Mouse (Mus musculus) testis, postnatal 10 days (tissue): ENCODE results near the gene Hspg2.
"Not testable (repeated sequence)": the region's sequence is repeated elsewhere in the genome, so short reads cannot be mapped to it uniquely, and the experiment has no call there.

Experiments used
- DNase-seq: peaks from one replicate; pipeline ENCODE4 v3.0.0; 2021; ENCODE audit warnings: low spot score

Hspg2 gene

DNA sequence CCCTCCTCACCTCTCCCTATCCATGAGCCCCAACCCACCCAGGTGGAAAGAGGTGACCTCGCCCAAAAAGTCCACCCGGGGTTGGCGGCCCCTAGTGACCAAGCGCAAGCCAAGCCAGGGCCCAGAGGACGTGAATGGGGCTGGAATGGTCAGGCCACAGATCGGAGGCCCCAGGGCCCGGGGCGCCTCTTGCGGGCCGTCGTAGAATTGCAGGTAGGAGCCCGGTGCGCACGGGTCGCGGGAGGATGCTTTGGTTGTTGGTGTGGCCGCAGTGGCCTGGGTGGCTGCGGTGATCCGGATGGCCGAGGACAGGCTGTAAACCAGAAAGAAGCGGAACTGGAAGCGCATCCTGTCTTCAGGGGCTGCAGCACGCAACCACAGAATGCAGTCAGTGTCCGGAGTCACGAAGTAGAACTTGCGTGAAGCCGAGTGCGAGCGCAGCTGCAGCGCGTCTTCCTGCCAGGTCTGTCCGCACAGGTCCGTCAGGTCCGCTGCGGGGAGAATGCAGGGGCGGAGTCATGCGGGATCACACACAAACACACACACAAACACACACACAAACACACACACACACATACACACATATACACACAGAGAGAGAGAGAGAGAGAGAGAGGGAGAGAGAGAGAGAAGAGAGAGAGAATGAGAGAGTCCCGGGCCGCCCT, 109.7 kb downstream of the Hspg2 start:
- peak; percentile 77 for DNase-seq

DNA sequence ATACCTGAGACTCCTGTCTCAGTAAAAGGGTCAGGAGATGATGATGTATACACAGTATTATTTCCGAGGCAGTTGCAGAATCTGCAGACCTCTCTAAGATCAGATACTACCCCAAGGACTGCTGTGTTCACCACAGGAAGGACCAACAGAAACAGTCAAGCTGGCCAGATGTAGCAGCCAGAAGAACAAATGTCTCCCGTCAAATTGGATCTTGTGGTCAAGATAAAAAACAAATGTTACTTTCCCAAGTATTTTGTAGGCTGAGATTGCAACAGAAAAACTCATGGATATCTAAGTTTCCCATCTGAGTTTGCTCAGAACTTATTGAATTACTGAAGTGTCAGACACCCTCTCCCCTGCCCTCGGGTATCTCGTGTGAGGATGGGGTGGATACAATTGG, 111.2 kb downstream of the Hspg2 start:
- DNase-seq, result no peak

DNA sequence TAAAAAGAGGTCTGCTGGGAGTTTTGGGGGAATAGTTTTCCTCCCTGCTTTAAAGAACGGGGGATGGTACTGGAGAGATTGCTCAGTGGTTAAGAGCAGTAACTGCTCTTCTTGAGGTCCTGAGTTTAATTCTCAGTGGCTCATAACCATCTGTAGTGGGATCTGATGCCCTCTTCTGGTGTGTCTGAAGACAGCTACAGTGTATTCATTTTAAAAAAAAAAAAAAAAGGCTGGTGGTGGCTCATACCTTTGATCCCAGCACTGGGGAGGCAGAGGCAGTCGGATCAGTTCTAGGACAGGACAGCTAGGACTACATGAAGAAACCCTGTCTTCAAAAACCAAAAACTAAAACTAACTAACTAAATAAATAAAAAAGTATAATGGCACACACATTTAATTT, 111.7 kb downstream of the Hspg2 start:
- DNase-seq, result no peak

DNA sequence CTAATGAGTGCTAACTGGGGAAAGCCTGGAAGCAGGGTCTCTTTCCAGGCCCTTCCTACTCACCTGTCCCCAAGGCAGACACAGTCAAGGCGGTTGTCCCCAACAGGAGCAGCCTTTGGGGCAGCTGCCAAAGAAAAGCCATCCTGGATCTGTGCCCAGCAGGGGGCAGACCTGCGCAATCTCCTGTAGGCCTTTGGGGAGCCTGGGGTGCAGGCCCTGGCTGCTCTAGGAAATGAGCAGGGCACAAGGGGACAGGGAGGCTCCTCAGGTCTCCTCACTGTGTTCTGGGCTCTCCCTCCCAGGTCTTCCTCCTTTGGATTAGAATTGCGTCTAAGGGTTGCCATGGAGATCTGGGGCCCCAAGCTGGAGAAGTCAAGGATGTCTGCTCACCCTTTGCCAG, 113.2 kb downstream of the Hspg2 start:
- peak; percentile 71 for DNase-seq

DNA sequence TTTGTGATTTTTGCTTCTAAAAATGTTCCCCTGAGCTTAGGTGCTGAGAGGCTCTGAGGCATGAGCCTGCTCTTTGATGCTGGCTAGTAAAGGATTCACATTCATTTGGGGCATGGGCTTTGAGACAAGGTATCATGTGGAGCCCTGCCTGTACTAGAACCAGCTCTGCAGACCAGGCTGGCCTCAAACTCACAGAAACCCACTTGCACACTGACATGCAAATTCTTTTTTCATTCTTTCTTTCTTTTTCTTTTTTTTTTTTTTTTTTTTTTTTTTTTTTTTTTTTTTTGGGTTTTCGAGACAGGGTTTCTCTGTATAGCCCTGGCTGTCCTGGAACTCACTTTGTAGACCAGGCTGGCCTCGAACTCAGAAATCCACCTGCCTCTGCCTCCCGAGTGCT, 120.5 kb downstream of the Hspg2 start:
- not testable (repeated sequence) for DNase-seq

DNA sequence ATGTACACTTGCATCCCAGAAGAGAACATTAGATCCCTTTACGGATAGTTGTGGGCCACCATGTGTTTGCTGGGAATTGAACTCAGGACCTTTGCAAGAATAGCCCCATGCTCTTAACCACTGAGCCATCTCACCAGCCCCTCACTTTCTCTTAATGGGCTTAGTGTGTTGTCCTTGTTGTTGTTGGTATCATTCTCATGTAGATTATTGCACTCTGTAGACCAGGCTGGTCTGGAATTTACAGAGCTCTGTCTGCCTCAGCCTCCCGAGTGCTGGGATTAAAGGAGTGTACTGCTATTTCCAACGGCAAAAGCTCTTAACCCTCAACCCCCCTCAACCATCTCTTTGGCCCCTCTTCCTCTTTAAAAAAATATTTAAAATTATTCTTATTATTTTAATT, 121.0 kb downstream of the Hspg2 start:
- DNase-seq, result no peak

DNA sequence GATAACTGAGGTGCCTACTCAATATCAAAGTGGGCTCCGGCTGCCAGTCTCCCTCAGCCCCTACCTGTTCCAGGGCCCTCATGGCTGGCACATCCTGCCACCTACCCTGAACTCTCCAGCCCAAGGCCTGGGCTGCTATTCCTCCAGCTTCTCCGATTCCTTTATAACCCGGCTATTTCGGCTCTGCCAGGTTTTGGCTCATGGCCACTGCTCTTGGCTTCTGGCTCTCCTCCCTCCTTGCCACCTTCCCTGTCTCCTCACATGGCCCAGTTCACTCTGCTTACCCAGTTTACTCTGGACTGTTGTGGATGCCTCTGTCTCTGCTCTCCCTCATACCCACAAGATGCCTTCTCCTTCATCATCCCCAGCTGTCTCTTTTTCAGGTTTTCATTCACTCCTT, 122.4 kb downstream of the Hspg2 start:
- DNase-seq, result no peak

- DNase-seq, result peak; percentile 99
Observed at GRCm38 (mm10) chr4:137593601-137594495, 125.3 kb downstream of the Hspg2 start, which contains the start of gene Usp48. Gene Usp48 (plus strand): TSS chr4:137593755.

GRCm38 (mm10) chr4:137594496-137595270, 126.1 kb downstream of the Hspg2 start:
- no peak for DNase-seq

DNA sequence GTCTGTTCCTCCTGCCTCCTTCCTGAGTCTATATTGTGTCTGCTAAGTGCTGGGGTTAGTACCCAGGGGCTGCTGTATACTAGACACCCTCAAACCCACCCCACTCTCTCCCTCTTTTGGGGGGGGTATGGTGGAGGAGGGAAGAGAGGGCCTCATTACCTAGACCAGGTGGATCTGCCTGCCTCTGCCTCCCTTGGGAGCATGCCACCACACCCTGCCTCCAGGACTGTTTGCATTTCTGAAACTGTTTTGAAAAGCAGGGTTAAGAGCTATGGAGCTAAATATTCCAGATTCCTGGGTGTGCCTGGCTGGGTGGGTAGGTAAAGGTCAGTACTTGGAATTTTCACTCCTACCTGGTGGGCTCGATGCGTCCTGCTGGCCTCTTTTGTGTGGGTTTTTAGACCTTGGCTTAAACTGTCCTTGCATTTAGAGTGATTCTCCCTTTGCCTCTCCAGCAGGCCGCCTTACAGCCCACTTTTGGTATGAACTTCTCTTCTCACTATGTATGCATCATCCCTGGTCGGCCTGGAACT, 128.6 kb downstream of the Hspg2 start:
- no peak for DNase-seq

GRCm38 (mm10) chr4:137598577-137598976, 130.0 kb downstream of the Hspg2 start:
- no peak for DNase-seq

GRCm38 (mm10) chr4:137603449-137604171, 135.0 kb downstream of the Hspg2 start:
- no peak for DNase-seq

DNA sequence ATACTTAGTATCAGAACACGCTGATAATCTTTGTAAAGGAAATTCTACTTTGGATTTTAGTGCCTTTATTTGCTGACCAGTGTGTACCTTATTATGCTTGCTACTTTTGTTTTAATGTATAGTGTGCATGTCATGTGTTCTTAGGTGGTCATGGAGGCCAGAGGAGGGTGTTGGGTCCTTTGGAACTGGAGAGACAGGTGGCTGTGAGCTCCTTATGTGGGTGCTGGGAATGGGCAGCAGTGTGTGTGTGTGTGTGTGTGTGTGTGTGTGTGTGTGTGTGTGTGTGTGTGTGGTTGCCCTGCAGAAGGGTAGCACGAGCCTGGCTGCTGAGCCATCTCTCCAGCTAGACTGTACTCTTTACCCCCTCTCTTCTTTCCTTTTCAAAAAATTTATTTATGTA, 138.5 kb downstream of the Hspg2 start:
- DNase-seq, result no peak

GRCm38 (mm10) chr4:137609281-137609680, 140.7 kb downstream of the Hspg2 start:
- DNase-seq, result no peak

GRCm38 (mm10) chr4:137609702-137610101, 141.1 kb downstream of the Hspg2 start:
- no peak for DNase-seq

- no peak for DNase-seq
Observed at GRCm38 (mm10) chr4:137610256-137610655, 141.7 kb downstream of the Hspg2 start.
